Mouse (Mus musculus): Measurements from ENCODE around the gene Gng13.

GRCm38 (mm10) chr17:25751446-25751845 is 34.5 kb downstream of the Gng13 start:
- TF ChIP-seq CTCF (IDR thresholded peaks at IDR 0.05; ENCODE audit: borderline replicate concordance, extremely low read depth, insufficient read depth, insufficient read length): no peak
- no peak for TF ChIP-seq POLR2A (IDR thresholded peaks at IDR 0.05; ENCODE audit: borderline replicate concordance, extremely low read depth, insufficient read depth, insufficient read length, poor library complexity, severe bottlenecking)

Measured in brain, embryonic 14.5 days (tissue).